Mouse (Mus musculus) brain, embryonic 18.5 days (tissue): ENCODE results near the gene Rp9.
"Not testable (repeated sequence)": the region's sequence is repeated elsewhere in the genome, so short reads cannot be mapped to it uniquely, and the experiment has no call there.

ENCODE experiments used
- DNase-seq: peaks from one replicate; pipeline ENCODE4 v3.0.0-alpha.2; 2012; ENCODE audit warnings: low read depth, low spot score

The Rp9 gene

DNA sequence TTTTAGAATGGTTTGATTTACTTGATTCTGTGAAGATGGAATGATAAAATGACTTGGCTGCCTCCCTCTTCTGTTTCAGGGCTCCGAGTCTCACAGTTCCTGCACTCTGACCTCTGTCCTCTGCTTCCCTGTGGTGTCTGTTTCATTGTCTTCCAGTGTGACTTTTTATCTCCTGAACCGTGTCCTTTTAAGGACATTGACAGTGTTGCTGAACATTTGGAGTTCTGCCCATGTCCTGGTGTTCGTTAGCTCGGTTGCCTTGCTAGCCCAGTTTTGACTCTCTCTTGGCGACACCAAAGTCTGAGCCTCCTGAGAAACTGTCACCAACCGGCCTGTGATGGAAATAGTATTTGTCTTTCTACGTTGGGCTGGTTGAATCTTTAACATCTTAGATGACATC is 49.1 kb downstream of the Rp9 start:
- DNase-seq: no peak

DNA sequence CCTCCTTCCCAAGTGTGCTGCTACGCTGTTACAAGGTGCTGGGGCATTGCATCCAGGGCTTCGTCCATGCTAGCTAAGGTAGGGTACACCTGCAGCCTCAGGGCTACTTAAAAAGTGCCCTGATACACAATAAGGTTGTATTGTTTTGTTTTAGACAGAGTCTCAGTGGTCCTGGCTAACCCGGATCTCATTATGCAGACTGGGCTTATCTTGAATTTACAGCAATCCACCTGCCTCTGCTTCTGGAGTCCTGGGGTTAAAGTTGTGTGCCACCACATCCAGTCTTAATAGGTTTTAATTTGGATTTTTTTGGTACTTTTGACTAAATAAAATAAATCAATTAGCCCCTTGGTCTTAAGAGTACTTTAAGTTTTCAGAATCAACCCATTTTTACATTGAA is 49.7 kb downstream of the Rp9 start:
- DNase-seq: no peak

DNA sequence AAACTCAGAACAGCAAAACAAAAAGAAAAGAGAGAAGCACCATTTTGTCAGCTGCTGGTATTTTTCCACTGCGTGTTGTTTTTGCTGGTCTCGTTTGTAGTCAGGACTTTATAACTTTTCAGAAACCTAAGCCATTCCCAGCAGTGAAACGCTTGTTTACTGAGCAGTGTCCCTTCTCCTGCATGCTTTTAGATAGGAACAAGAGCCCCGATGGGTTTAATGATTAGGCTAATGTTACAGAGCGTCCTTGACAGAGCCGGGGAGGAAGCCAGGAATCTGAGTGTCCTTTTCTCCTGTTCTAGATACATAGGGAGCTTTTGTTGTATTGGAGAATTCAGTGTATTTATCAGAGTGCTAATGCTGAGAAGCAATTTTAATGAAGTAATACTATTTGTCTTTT is 52.0 kb downstream of the Rp9 start:
- DNase-seq: no peak

DNA sequence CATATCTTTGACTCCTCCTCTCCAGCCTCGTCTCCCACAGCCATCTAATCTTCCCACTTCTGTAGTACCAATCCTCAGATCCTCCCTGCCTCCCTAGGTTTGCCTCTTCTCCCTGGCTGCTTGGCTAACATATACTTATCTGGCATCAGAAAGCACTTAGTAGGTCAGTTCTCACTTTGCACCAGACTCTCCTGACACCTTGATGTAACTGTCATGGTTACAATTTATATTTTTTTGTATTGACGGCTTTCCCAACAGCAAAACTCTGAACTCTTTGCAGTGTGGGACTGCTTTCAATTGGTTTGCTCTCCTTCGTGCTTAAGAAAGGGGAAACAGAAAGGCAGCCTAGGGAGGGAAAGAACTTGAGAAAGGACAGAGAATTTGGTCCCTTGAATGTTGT is 53.4 kb downstream of the Rp9 start:
- no peak for DNase-seq

DNA sequence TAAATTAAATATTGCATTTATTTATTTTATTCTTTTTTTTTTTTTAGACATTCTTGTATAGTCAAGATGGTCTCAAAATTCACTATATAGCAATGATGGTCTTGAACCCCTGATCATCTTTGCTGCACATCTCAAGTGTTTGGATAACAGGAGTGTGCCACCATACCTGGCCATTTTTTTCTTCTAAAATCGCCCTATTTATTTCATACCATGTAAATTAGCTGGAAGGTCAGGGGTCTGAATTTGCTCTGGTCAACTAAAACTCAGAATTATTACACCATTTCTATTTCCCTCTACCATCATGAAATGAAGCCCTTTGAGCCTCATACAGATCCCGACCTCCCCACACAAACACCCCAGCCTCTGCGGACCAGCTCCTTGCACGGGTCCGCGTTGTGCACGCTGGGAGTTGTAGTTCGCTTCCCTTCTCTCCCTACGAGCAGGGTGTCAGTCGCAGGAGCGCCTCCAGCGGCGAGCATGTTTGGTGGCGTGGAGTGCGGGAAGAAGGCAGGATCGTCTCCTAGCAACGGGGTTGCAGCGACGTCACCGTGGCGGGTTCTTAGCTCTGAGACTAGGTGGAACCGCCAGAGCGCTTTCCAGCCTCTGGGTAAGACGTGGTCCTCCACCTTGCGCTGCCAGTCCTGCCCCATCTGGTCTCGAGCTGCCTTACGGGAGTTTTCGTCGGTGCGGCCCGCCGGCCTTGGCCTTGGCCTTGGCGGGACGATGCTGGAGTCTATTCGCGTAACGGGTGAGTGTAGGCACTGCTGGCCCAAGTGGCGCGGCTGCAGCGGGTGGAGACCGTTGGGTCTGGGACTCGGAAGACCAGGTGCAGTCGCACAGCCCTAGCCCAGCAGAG is 58.3 kb downstream of the Rp9 start, which contains the start of gene 9530077C05Rik:
Gene 9530077C05Rik, plus strand, starts transcription at position 512 of the 856 bp plus-strand sequence.
- DNase-seq: peak; percentile 94

DNA sequence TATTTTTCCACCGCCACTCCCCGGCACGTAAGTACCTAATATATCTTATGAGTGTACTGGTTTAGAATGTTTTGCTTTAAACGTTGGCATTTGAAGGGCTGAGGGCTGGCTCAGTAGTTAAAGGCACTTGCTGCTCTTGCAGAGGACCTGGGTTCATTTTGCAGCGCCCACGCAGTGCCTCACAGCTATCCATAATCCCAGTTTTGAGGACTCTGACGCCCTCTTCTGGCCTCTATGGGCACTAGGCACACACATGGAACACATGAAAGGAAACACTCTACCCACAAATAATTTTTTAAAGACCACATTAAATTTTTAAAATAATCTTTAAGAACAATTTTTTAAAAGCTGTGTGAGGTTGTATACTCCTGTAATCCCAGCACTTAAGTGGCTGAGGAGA is 60.0 kb downstream of the Rp9 start:
- no peak for DNase-seq

DNA sequence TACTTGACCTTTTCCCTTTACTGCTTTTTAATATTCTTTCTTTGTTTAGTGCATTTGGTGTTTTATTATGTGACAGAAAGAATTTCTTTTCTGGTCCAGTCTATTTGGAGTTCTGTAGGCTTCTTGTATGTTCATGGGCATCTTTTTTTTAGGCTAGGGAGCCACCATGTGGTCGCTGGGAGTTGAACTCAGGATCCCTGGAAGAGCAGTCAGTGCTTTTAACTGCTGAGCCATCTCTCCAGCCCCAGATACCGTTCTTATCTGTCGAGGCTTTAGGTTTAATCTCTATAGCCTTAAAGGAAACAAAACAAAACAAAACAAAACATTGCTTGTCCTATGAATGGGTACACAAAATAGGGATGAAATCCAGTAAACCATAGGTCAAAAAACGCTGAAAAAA is 61.2 kb downstream of the Rp9 start:
- not testable (repeated sequence) for DNase-seq

DNA sequence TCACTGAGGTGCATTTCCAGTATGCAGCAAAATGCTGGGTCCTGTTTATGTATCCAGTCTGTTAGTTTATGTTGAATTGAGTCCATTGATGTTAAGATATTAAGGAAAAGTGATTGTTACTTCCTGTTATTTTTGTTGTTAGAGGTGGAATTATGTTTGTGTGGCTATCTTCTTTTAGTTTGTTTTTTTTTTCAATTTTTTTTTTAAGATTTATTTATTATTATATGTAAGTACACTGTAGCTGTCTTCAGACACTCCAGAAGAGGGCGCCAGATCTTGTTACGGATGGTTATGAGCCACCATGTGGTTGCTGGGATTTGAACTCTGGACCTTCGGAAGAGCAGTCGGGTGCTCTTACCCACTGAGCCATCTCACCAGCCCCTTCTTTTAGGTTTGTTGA is 61.9 kb downstream of the Rp9 start:
- not testable (repeated sequence) for DNase-seq

DNA sequence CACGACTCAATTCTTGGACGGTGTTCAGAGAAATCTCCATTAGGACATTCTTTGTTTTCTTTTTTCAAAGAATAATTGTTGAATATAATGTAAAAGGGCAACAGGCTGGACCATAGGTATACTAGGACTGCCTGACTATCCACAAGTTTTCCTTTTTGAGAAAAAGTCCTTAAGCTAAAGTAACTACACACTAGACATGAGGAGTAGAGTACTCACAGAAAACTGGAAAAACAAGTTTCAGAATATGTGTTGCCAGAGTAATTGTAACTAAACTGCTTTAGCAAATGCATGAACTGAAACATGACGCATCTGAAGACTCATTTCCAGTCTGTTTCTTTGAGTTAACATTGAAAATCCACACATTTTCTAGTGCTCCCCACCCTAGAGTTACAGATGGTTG is 64.1 kb downstream of the Rp9 start:
- no peak for DNase-seq

DNA sequence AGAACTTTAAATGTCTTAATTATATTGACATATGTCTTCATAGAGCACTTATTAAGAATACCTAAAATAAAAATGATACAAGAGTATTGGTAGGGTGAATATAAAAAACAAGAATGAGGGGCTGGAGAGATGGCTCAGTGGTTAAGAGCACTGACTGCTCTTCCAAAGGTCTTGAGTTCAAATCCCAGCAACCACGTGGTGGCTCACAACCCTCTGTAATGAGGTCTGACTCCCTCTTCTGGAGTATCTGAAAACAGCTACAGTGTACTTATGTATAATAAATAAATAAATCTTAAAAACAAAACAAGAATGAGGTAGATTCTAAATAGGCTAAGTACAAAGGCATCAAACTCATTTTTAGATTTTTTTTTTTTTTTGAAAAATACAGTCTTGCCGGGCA is 66.0 kb downstream of the Rp9 start:
- DNase-seq: not testable (repeated sequence)

DNA sequence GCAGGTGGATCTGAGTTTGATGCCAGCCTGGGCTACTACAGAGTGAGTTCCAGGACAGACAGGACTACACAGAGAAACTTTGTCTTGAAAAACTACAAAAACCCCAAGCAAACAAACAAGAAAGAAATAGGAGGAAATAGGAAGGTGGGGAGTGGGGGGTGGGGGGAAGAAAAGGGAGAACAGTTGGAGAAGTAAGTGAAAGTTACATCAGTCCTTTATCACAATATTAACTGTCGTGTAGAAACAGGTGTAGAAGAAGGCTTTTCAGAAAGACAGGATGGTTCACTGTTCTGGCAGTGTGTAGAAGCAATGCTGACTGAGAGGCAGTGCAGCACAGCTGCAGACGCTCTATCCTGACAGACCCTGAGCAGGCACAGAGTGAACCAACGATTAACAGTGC is 66.6 kb downstream of the Rp9 start:
- no peak for DNase-seq

DNA sequence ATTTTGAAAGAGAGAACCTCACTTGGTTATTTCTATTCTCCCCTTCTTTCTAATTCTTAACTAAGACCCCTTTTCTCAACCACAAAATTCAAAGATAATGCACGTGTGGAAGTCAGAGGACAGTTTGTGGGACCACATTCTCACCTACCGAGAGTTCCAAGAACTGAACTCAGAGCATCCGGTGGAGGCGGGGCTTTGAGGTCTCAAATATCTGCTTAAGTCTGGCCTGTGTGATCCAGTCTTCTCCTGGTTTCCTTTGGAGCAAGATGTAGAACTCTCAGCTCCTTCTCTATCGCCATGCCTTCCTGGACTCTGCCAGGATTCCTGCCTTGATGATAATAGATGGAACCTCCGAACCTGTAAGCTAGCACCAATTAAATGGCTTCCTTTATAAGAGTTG is 67.5 kb downstream of the Rp9 start:
- DNase-seq: no peak

DNA sequence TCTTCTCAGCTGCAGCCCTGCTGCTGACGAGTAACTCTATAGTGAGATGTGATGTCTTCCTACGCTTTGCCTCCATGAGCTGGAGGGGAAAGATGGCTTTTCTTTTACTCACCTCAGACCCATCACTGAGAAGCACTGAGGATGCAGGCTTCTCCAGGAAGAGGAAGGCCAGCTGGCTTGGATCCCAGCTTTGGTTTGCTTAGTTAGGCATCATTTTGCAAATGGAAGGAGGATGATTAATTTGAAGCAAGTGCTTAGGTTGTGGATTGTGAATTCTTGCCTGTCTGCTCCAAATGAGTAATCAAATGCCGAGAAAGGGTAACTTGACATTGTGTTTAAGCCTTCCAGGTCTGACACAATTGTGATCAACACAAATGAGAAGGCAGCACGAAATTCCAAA is 70.5 kb downstream of the Rp9 start:
- no peak for DNase-seq

DNA sequence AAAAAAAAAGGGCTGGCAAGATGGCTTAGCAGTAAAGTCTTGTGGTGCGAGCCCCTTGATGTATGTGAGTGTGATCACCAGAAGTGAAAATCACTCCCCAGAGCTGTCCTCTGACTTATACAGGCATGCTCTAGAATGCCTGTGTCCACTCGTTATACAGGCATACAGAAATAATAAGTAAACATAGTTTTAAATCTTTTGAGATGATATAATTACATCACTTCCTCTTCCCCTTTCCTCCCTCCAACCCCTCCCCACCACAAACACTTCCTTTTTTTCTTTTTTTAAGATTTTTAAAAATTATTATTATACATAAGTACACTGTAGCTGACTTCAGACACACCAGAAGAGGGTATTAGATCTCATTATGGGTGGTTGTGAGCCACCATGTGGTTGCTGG is 74.8 kb downstream of the Rp9 start:
- no peak for DNase-seq

DNA sequence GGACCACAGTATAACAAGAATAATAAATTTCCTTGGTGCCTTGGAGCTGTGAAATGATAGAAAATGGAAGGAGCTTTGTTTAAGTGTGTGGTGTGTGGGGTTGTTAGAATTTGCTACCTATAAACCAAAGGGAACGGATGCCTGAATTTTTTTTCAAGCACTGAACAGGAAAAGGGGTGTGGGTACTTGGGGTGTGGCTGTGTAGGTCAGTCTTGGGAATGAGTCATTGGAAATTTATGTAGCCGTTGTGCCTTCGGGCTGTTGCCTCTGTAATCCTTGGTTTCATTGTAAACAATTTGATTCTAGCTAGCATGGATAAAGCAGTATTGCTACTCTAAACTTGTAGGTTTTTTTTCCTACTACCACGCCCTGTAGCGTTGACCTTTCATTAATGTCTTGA is 79.2 kb downstream of the Rp9 start:
- DNase-seq: no peak

DNA sequence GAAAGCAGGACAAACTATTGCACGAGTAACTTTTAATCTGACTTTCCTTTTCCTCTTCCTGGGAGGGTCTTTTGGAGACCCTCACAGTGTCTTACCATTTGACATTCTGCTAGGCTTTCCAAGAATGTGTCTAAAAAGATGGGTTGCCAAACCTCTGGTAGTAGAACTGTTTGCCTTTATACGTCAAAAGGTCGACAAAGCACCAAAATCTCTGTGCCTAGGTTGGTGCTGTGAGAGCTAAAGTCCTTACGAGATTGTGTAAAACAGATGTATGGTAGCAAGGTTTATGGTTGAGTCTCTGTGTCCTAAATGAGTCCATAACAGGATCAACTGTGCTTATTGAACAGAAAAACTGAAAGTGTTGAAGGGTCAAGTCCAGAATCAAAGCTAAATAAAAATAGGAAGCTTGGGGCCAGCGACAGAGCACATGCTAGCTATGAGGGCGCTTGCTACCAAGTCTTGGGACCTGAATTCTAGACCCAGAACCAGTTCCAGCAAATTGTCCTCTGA is 79.8 kb downstream of the Rp9 start:
- DNase-seq: no peak

DNA sequence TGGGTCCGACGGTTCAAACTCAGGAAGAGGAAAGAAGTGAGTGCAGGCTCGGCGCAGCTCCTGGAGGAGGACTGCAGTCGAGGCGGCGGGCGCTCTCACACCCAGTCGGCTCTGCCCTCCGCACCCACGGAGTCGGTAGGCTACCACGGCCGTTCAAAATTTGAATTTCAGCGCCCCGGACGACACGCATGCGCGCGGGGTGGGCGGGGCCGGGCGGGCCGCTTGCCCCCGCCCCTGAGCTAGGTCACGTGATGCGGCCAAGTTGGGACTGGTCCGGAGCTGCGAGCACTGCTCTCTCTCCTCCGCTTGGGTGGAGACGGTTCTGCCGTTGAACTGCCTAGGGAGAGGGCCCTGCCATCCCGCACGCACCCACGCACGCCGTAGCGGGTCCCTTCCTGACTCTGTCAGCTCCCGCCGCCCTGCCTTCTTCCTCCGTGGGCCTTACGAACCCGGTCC is 80.5 kb downstream of the Rp9 start, which contains the start of gene Anln:
Gene Anln, minus strand, starts transcription at position 168 of the 456 bp plus-strand sequence.
- DNase-seq: peak; percentile 68

DNA sequence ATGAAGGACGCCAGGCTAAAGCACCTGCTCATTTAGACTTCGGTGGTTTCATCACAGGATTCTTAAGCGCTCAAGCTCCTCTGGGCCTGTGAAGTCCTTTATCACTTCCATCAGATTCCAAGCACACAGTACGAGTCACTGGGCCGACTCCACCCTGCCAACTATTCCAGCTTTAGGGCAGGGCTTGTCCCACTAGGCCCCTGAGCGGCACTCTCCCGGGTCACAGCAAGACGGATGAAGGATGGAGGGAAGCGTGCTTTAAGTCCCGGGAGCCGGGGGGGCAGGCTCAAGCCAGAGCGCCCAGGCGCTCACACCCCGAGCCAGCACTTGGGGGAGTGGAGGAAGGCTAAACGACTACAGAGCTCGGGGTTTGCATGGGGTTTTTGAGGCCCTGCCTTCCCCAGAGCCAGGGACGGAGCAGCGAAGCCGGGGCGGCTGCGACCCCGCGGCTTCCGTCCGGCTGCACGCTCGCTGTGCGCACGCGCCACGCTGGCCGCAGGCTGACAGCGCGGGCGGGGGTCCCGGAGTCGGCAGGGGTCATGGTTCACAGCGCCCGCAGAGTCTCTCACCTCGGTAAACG is 81.1 kb downstream of the Rp9 start:
- no peak for DNase-seq

DNA sequence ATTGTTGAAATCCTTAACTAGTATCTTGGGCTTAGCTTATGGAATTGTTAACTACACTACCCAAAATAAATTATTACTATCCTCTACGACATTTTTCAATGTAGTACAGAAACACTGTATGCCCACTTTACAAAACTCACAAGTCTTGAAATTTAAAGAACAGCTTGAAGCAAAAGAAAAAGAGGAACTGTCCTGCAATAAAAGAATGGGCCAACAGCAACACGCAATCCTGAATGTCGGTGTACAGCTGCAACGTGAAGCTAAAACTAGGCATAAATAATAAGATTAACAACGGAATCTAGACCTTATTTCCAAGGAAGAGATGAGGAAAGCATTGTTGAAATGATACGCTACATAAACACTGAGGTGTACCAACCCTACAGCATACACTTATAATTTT is 81.6 kb downstream of the Rp9 start:
- DNase-seq: no peak

DNA sequence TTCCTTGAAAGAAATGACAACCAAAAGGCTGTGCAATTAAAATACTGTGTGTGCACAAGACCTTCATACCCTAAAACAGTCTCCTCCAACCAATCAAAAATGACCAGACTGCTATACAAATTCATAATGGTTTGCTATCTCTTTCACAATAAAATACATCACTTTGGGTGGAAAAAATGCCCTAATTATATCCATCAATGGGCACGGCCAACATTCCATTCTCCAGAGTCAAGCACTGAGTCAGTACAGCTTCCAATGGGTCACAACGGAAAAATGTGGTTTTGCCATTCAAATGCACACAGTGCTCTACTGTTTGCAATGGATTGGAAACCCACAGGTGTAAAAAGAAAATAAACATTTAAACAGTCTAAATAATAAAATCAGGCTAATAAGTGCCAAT is 83.7 kb downstream of the Rp9 start:
- DNase-seq: no peak

DNA sequence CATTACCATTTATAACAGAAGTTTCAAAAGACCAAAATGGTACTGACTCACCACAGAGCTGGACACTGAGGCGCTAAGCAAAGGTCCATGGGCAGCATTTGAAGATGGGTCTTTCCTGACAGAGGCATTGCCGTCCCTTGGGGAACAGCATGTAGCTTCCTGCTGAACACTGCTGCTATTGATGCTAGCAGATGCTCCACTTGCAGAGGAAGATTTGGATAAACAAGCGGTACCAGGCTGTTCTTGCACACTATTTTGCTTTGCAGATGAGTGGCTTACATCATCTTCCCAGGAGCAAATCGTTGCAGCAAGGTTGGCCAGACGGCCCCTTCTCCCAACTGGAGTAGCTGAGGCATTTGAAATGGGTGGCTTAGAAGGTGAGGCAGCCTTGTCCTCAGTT is 93.5 kb downstream of the Rp9 start:
- DNase-seq: no peak

DNA sequence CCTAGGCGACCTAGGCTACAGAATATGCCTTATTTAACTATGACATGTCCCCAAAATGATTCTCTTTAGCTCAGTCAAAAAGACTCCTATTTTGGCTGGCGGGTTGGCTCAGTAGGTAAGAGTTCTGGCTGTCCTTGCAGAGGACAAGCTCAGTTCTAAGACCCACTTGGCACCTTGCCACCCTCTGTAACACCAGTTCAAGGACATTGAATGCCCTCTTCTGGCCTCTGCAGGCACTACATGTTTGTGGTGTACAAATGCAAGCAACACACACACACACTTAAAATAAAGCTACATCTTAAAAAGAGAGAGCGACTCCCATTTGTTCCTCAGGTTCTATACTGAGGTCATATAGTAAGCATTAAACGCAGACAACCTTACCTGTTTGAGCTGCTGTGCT is 96.8 kb downstream of the Rp9 start:
- no peak for DNase-seq

DNA sequence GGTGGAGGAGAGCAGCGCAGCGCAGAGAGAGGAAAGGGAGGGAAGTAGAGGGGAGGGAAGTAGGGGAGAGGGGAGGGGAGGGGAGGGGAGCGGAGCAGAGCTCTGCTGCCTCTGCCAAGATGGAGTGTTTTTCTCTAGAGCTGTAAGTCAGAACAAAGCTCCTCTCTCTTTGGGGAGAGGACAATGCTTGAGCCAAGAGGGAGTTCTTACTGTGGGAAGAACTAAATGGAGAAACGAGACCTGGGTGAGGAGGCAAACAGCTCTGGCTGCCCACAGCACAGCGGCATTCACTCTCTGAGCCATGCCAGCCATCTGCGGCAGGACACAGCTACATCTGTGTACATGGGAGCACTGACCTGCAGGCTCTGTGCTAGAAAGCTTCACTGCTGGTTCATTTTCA is 101.5 kb downstream of the Rp9 start:
- DNase-seq: no peak
